Mouse (Mus musculus) forebrain, postnatal 0 days (tissue): ENCODE data around the gene Mab21l3. TPM values are rescaled to one million over a fixed set of nuclear protein-coding genes. Genes with fewer than 3 reads are reported as not detected.
"Not testable (repeated sequence)": the region's sequence is repeated elsewhere in the genome, so short reads cannot be mapped to it uniquely, and the experiment has no call there.

Experiments used
- ATAC-seq: fragments of 200-750 bp; cut with Nextera tagmentation; 2 replicates; pipeline ENCODE4 v1.8.0; 2017; ENCODE audit warnings: mild to moderate bottlenecking, moderate library complexity
- DNase-seq: peaks from one replicate; pipeline ENCODE4 v3.0.0-alpha.2; 2015
- H3K27ac ChIP-seq: fragments of 300-500 bp; sonication (generic); 2 replicates; pipeline ENCODE4 v1.5.1; 2014; ENCODE audit warnings: low read depth, mild to moderate bottlenecking, antibody characterized with exemption, low read length, moderate library complexity, mixed read lengths
- H3K27me3 ChIP-seq: fragments of 300-500 bp; sonication (generic); 2 replicates; pipeline ENCODE4 v1.6.1; 2014; ENCODE audit warnings: mild to moderate bottlenecking, low read length, mixed read lengths; ENCODE audit not compliant: insufficient read depth
- H3K36me3 ChIP-seq: fragments of 300-500 bp; sonication (generic); 2 replicates; pipeline ENCODE4 v1.6.1; 2014; ENCODE audit warnings: mild to moderate bottlenecking, moderate library complexity; ENCODE audit not compliant: insufficient read depth
- H3K4me1 ChIP-seq: fragments of 300-500 bp; sonication (generic); 2 replicates; pipeline ENCODE4 v1.6.1; 2014; ENCODE audit warnings: antibody characterized with exemption; ENCODE audit not compliant: insufficient read depth
- H3K4me2 ChIP-seq: fragments of 300-500 bp; sonication (generic); 2 replicates; pipeline ENCODE4 v1.6.1; 2014; ENCODE audit warnings: low read depth, mild to moderate bottlenecking, moderate library complexity
- H3K4me3 ChIP-seq: fragments of 300-500 bp; sonication (generic); 2 replicates; pipeline ENCODE4 v1.5.1; 2014; ENCODE audit warnings: low read depth, low read length, mixed read lengths
- H3K9ac ChIP-seq: fragments of 300-500 bp; sonication (generic); 2 replicates; pipeline ENCODE4 v1.6.1; 2014; ENCODE audit warnings: mild to moderate bottlenecking
- H3K9me3 ChIP-seq: fragments of 300-500 bp; sonication (generic); 2 replicates; pipeline ENCODE4 v1.6.1; 2016; ENCODE audit warnings: low read length
- CTCF ChIP-seq: sonication (generic); IDR thresholded peaks from 2 replicates; pipeline ENCODE4 v1.5.1; 2016; ENCODE audit warnings: antibody characterized with exemption, control low read depth, low read depth
- WGBS: fragments of 180-500 bp; shearing (Covaris S2); extraction: QIAGEN DNeasy Blood & Tissue Kit; methylation state at CpG from one replicate; pipeline ENCODE4 v1.1.7; 2014; 5-methylcytosine and 5-hydroxymethylcytosine counted together
- polyA plus RNA-seq: library from polyadenylated mRNA; unstranded; fragments of >200 nt; fragmentation: Nextera tagmentation; extraction: Ambion mirVana; gene quantifications from 2 replicates; pipeline ENCODE4 v1.2.1, GENCODE M21; 2015
- total RNA-seq: library from RNA; depleted of rRNA; stranded (reverse); fragments of >200 nt; gene quantifications from 2 replicates; pipeline ENCODE4 v1.2.3, GENCODE M21; 2014

Mab21l3 gene
- total and polyA plus RNA-seq, 2 experiments from 2014 or later, result 0.07 TPM; not detected in 1

- Histone ChIP-seq H3K36me3 (no peaks in the 10 kb centered on the region), H3K27me3 (no peaks in the 10 kb centered on the region), H3K9me3 (no peaks in the 10 kb centered on the region), H3K27ac (no peak overlapping the region), H3K9ac (no peak overlapping the region), H3K4me1 (no peaks in the 10 kb centered on the region), H3K4me3 (no peak overlapping the region), H3K4me2 (no peak overlapping the region)
- DNase-seq (no peak), ATAC-seq (no peak)
- WGBS, result 78% methylated on average over 10 of the region's 10 CpGs
- TF ChIP-seq CTCF, result no peak
These were observed 18.7 kb downstream of the Mab21l3 start for GRCm38 (mm10) chr3:101829881-101830616.

GRCm38 (mm10) chr3:101828595-101828994 lies 20.2 kb downstream of the Mab21l3 start:
- no peaks in the 10 kb centered on the region for H3K27me3 ChIP-seq
- no peak for TF ChIP-seq CTCF
- H3K36me3 ChIP-seq, result no peaks in the 10 kb centered on the region
- no peak overlapping the region for H3K4me3 ChIP-seq
- no peak overlapping the region for H3K4me2 ChIP-seq
- H3K9ac ChIP-seq, result no peak overlapping the region
- 54% methylated on average over 3 of the region's 3 CpGs for WGBS
- H3K27ac ChIP-seq, result no peak overlapping the region
- no peaks in the 10 kb centered on the region for H3K4me1 ChIP-seq
- H3K9me3 ChIP-seq, result no peaks in the 10 kb centered on the region
- ATAC-seq (no peak), DNase-seq (no peak)

- H3K9me3 ChIP-seq, result no peaks in the 10 kb centered on the region
- ATAC-seq (no peak), DNase-seq (no peak)
- no peaks in the 10 kb centered on the region for H3K36me3 ChIP-seq
- no peak overlapping the region for H3K27ac ChIP-seq
- TF ChIP-seq CTCF, result no peak
- H3K9ac ChIP-seq, result no peak overlapping the region
- H3K4me3 ChIP-seq, result no peak overlapping the region
- no peak overlapping the region for H3K4me2 ChIP-seq
- 91% methylated on average over 6 of the region's 6 CpGs for WGBS
- H3K4me1 ChIP-seq, result no peaks in the 10 kb centered on the region
- H3K27me3 ChIP-seq, result no peaks in the 10 kb centered on the region
These were observed 21.5 kb downstream of the Mab21l3 start for GRCm38 (mm10) chr3:101827220-101827715.

- H3K27ac ChIP-seq, result no peak overlapping the region
- H3K4me2 ChIP-seq, result no peak overlapping the region
- no peaks in the 10 kb centered on the region for H3K4me1 ChIP-seq
- no peak for ATAC-seq
- H3K9ac ChIP-seq, result no peak overlapping the region
- 72% methylated on average over 9 of the region's 9 CpGs for WGBS
- DNase-seq, result no peak
- no peaks in the 10 kb centered on the region for H3K27me3 ChIP-seq
- H3K9me3 ChIP-seq, result no peaks in the 10 kb centered on the region
- no peak for TF ChIP-seq CTCF
- no peak overlapping the region for H3K4me3 ChIP-seq
- H3K36me3 ChIP-seq, result no peaks in the 10 kb centered on the region
These were observed 24.4 kb downstream of the Mab21l3 start for GRCm38 (mm10) chr3:101824338-101824737.

GRCm38 (mm10) chr3:101822052-101822451 lies 26.7 kb downstream of the Mab21l3 start:
- TF ChIP-seq CTCF, result peak; percentile 35
- no peak for DNase-seq
- no peaks in the 10 kb centered on the region for H3K27me3 ChIP-seq
- H3K4me2 ChIP-seq, result no peak overlapping the region
- H3K36me3 ChIP-seq, result no peaks in the 10 kb centered on the region
- no peaks in the 10 kb centered on the region for H3K9me3 ChIP-seq
- ATAC-seq, result no peak
- H3K4me3 ChIP-seq, result no peak overlapping the region
- H3K27ac ChIP-seq, result no peak overlapping the region
- 77% methylated on average over 5 of the region's 5 CpGs for WGBS
- no peaks in the 10 kb centered on the region for H3K4me1 ChIP-seq
- H3K9ac ChIP-seq, result no peak overlapping the region

GRCm38 (mm10) chr3:101820708-101821107 lies 28.1 kb downstream of the Mab21l3 start:
- 75% methylated on average over 3 of the region's 3 CpGs for WGBS

GRCm38 (mm10) chr3:101816006-101816405 lies 32.8 kb downstream of the Mab21l3 start:
- Histone ChIP-seq H3K4me2 (no peak overlapping the region), H3K36me3 (no peaks in the 10 kb centered on the region), H3K27me3 (no peaks in the 10 kb centered on the region), H3K4me3 (no peak overlapping the region), H3K27ac (no peak overlapping the region), H3K9me3 (no peaks in the 10 kb centered on the region), H3K9ac (no peak overlapping the region), H3K4me1 (no peaks in the 10 kb centered on the region)
- no peak for TF ChIP-seq CTCF
- WGBS, result 89% methylated on average over 3 of the region's 3 CpGs
- ATAC-seq (no peak), DNase-seq (no peak)

More at GRCm38 (mm10) chr3:101820708-101821107, 28.1 kb downstream of the Mab21l3 start:
- H3K27me3 ChIP-seq, H3K9ac ChIP-seq, DNase-seq, H3K4me3 ChIP-seq, H3K36me3 ChIP-seq, H3K27ac ChIP-seq, H3K4me2 ChIP-seq, ATAC-seq, H3K4me1 ChIP-seq, H3K9me3 ChIP-seq: not testable (repeated sequence)
